Mouse (Mus musculus) cerebellum, adult 2 months (tissue): ENCODE data around the gene 4932438A13Rik. TPM values are rescaled to one million over a fixed set of nuclear protein-coding genes. Genes with fewer than 3 reads are reported as not detected.

Experiments used
- DNase-seq, 2 experiments: peaks; one replicate each; pipeline ENCODE4 v3.0.0; 2021
- H3K27ac ChIP-seq: fragments of 200-500 bp; 2 replicates; pipeline ENCODE4 v1.5.1; 2012; ENCODE audit warnings: low read length, control low read depth, inconsistent platforms; ENCODE audit not compliant: insufficient read depth
- H3K27me3 ChIP-seq: fragments of 200-500 bp; 2 replicates; pipeline ENCODE4 v1.6.1; 2012; ENCODE audit warnings: inconsistent platforms, mild to moderate bottlenecking, low read length, moderate library complexity; ENCODE audit not compliant: control insufficient read depth, insufficient read depth
- H3K4me1 ChIP-seq: fragments of 200-500 bp; 2 replicates; pipeline ENCODE4 v1.6.1; 2011; ENCODE audit warnings: low read length; ENCODE audit not compliant: control insufficient read depth, insufficient read depth
- H3K4me3 ChIP-seq: fragments of 200-500 bp; replicated peaks from 2 replicates; pipeline ENCODE3; 2011; ENCODE audit warnings: mild to moderate bottlenecking, low read depth, low read length, control low read depth; ENCODE audit not compliant: insufficient read depth
- CTCF ChIP-seq: fragments of 200-500 bp; IDR thresholded peaks from 2 replicates; pipeline ENCODE4 v1.5.1; 2011; ENCODE audit warnings: low read depth, mild to moderate bottlenecking, control low read depth, low read length, moderate library complexity, borderline replicate concordance; ENCODE audit not compliant: insufficient read depth
- POLR2A ChIP-seq: fragments of 200-500 bp; IDR thresholded peaks from 2 replicates; pipeline ENCODE4 v1.6.1; 2011; ENCODE audit warnings: low read length, control low read depth, borderline replicate concordance; ENCODE audit not compliant: insufficient read depth
- WGBS: fragments of 180-500 bp; shearing (Covaris S2); methylation state at CpG from one replicate; pipeline ENCODE4 v1.1.7; 2018; 5-methylcytosine and 5-hydroxymethylcytosine counted together
- polyA plus RNA-seq: library from polyadenylated mRNA; depleted of rRNA; stranded (reverse); fragments of >200 nt; gene quantifications from 2 replicates; pipeline ENCODE4 v1.2.3, GENCODE M21; 2012

Gene 4932438A13Rik
- polyA plus RNA-seq, 1 experiment, result 52.1 TPM

- no peak for DNase-seq
- TF ChIP-seq POLR2A (no peak), CTCF (no peak)
- Histone ChIP-seq H3K27ac (no peak overlapping the region), H3K4me1 (no peaks in the 10 kb centered on the region), H3K27me3 (no peaks in the 10 kb centered on the region), H3K4me3 (no peak overlapping the region)
- WGBS, result 89% methylated on average over 2 of the region's 2 CpGs
Measured at GRCm38 (mm10) chr3:36834832-36835231, 28.1 kb upstream of the 4932438A13Rik start.

- Histone ChIP-seq H3K27ac (no peak overlapping the region), H3K27me3 (no peaks in the 10 kb centered on the region), H3K4me3 (no peak overlapping the region), H3K4me1 (no peaks in the 10 kb centered on the region)
- TF ChIP-seq POLR2A (no peak), CTCF (no peak)
- 28% methylated on average over 18 of the region's 18 CpGs for WGBS
- peak; percentile 19 to 41 for DNase-seq
Measured at GRCm38 (mm10) chr3:36835525-36836203, 27.2 kb upstream of the 4932438A13Rik start.

- 88% methylated on average over 7 of the region's 7 CpGs for WGBS
- no peak for DNase-seq
- TF ChIP-seq CTCF, result no peak
- no peak for TF ChIP-seq POLR2A
- Histone ChIP-seq H3K27ac (no peak overlapping the region), H3K4me1 (no peaks in the 10 kb centered on the region), H3K4me3 (no peak overlapping the region), H3K27me3 (no peaks in the 10 kb centered on the region)
Measured at GRCm38 (mm10) chr3:36836833-36837232, 26.1 kb upstream of the 4932438A13Rik start.

- WGBS, result 21% methylated on average over 12 of the region's 12 CpGs
- H3K4me1 ChIP-seq, result no peaks in the 10 kb centered on the region
- peak; percentile 52 to 54 for DNase-seq
- no peak overlapping the region for H3K4me3 ChIP-seq
- TF ChIP-seq CTCF, result peak; percentile 76
- TF ChIP-seq POLR2A, result no peak
- no peaks in the 10 kb centered on the region for H3K27me3 ChIP-seq
- no peak overlapping the region for H3K27ac ChIP-seq
Measured at GRCm38 (mm10) chr3:36840650-36841555, 22.0 kb upstream of the 4932438A13Rik start.

- H3K4me3 ChIP-seq, result no peak overlapping the region
- 73% methylated on average over 10 of the region's 10 CpGs for WGBS
- H3K4me1 ChIP-seq, result no peaks in the 10 kb centered on the region
- no peak overlapping the region for H3K27ac ChIP-seq
- H3K27me3 ChIP-seq, result no peaks in the 10 kb centered on the region
- DNase-seq, result no peak
- TF ChIP-seq POLR2A, result no peak
- no peak for TF ChIP-seq CTCF
Measured at GRCm38 (mm10) chr3:36853733-36854440, 9.0 kb upstream of the 4932438A13Rik start.

- no peaks in the 10 kb centered on the region for H3K27me3 ChIP-seq
- 94% methylated on average over 3 of the region's 3 CpGs for WGBS
Measured at GRCm38 (mm10) chr3:36861411-36862410, 1.2 kb upstream of the 4932438A13Rik start.

GRCm38 (mm10) chr3:36863427-36863826, 523 bp downstream of the 4932438A13Rik start:
- H3K4me1 ChIP-seq, result no peaks in the 10 kb centered on the region
- under 1% methylated on average over 23 of the region's 23 CpGs for WGBS
- H3K27ac ChIP-seq, result no peak overlapping the region
- H3K27me3 ChIP-seq, result no peaks in the 10 kb centered on the region
- no peak for DNase-seq
- no peak for TF ChIP-seq CTCF
- peak overlapping the region; percentile 66 for H3K4me3 ChIP-seq

More at GRCm38 (mm10) chr3:36861411-36862410, 1.2 kb upstream of the 4932438A13Rik start:
- DNase-seq, result no peak
- TF ChIP-seq CTCF (no peak), POLR2A (no peak)
- no peak overlapping the region for H3K4me3 ChIP-seq
- no peaks in the 10 kb centered on the region for H3K4me1 ChIP-seq
- H3K27ac ChIP-seq, result no peak overlapping the region
